Mouse (Mus musculus): ENCODE results near the gene Gm32742. TPM values are rescaled to one million over a fixed set of nuclear protein-coding genes. Genes with fewer than 3 reads are reported as not detected.

Gene Gm32742
- polyA plus RNA-seq, 1 experiment = not detected

DNA sequence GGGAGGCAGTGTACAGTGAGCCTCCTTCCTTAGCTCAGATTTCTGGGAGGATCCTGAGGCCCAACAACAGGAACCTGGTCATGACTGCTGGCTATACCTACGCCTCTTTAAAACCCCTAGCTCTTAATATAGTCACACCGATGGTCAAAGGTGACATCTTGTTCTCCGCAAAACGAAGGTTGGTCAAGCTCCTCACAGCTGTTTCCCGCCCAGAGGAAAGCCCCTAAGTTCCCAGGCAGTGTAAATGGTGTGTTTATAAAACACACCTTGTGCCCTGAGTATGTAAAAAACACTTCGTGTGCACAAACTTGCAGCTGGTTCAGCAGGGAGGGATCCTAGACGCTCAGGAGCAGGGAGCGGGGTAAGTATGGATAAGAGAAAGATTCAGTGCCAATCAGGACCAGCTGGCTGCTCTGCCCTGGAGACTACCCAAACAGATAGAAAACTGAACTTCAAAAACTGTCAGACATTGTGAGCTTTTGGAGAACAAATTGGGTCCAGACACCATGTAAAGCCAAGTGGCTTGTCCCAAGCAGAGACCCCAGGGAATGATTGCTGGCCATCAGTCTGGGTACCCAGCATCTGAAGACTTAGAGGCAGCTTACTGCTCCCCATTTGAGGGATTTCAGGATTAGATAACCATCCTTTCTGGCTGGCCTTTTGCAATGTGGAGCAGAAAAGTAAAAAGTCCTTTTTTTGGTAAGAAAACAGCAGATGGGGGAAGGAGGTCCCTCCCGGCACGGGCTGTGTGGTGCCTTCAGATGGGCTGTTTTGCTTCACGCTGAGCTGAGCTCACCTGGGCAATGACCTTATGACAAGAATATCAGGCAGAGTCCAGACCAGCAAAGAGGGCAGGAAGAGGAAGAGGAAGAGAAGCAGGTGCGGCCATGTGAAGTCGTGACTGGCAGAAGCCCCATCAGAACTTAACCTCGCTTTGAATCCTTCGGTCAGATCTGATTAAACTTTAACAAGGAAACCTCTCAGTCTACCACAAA, 17.7 kb upstream of the Gm32742 start:
- TF ChIP-seq CTCF (IDR thresholded peaks at IDR 0.05; ENCODE audit: low read depth, low read length) (no peak), POLR2A (IDR thresholded peaks at IDR 0.05; ENCODE audit: borderline replicate concordance, low read depth, low read length) (no peak)
- H3K27ac ChIP-seq (ENCODE audit: insufficient read depth, low read depth, low read length) = no peak overlapping the region
- no peaks in the 10 kb centered on the region for H3K4me1 ChIP-seq (ENCODE audit: control insufficient read depth, insufficient read depth, low read length)
- H3K4me3 ChIP-seq (ENCODE audit: insufficient read depth, low read length) = no peak overlapping the region

DNA sequence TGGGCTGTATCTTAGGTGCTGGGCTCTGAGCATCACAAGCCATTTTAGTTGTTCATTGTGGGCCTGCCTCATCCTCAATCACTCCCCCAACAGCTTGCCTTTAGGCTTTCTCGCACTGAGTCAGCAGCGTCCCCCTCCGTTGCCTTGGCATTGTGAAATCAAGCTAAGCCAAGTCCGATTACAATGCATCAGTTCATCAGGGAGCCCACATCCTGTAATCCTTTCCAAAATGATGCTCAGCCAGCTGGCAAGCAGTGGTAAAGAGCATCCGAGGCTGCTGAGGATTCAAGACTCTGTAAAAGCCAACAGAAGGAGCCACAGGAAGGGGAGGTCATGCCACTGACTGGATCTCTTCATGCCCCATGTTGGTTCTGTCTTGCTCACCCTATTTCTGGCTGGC, 15.3 kb upstream of the Gm32742 start:
- no peak for TF ChIP-seq CTCF (IDR thresholded peaks at IDR 0.05; ENCODE audit: low read depth, low read length)
- TF ChIP-seq POLR2A (IDR thresholded peaks at IDR 0.05; ENCODE audit: borderline replicate concordance, low read depth, low read length) = no peak
- Histone ChIP-seq H3K27ac (ENCODE audit: insufficient read depth, low read depth, low read length) (no peak overlapping the region), H3K4me3 (ENCODE audit: insufficient read depth, low read length) (no peak overlapping the region), H3K4me1 (ENCODE audit: control insufficient read depth, insufficient read depth, low read length) (no peaks in the 10 kb centered on the region)

DNA sequence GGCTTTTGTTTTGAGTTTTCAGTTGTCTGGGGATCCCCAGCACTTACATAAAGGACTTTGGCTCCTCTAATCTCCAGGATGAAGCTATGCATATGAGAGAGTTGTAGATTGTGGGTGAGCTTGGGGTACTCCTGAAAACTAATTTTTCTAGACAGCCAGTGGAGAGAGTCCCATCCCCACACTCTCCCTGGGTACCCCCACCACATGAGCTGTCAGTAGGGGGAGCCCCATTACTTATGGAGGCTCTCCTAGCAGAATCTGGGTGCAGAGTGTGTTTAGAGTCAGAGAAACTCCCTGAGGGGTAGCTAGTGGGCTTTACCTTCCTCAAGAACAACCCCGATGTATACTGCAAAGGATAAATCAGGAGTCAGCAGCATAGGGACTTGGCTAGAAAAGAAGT, 13.0 kb upstream of the Gm32742 start:
- TF ChIP-seq CTCF (IDR thresholded peaks at IDR 0.05; ENCODE audit: low read depth, low read length) (no peak), POLR2A (IDR thresholded peaks at IDR 0.05; ENCODE audit: borderline replicate concordance, low read depth, low read length) (no peak)
- no peak overlapping the region for H3K27ac ChIP-seq (ENCODE audit: insufficient read depth, low read depth, low read length)
- H3K4me3 ChIP-seq (ENCODE audit: insufficient read depth, low read length) = no peak overlapping the region
- no peaks in the 10 kb centered on the region for H3K4me1 ChIP-seq (ENCODE audit: control insufficient read depth, insufficient read depth, low read length)

DNA sequence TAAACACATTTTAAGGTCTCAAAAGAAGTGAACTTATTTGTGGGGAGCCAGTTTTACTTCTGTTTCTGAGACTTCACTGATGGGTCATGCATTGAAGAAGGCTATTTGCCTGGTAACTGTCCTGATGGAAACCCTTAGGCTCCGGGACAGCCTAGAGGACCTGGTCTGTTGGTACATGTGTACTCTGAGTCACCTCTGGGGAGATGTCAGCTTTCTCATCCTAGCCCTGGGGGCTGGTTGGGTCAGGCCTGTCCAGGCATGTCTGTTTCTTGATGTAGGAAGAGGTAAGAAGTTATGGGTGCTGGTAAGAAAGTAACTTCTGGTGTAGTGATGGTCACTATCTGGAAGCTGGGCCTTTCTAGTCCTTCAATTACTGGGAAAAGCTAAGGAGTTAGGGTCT, 10.4 kb upstream of the Gm32742 start:
- no peak overlapping the region for H3K27ac ChIP-seq (ENCODE audit: insufficient read depth, low read depth, low read length)
- H3K4me3 ChIP-seq (ENCODE audit: insufficient read depth, low read length) = no peak overlapping the region
- no peaks in the 10 kb centered on the region for H3K4me1 ChIP-seq (ENCODE audit: control insufficient read depth, insufficient read depth, low read length)
- TF ChIP-seq POLR2A (IDR thresholded peaks at IDR 0.05; ENCODE audit: borderline replicate concordance, low read depth, low read length) = no peak
- no peak for TF ChIP-seq CTCF (IDR thresholded peaks at IDR 0.05; ENCODE audit: low read depth, low read length)

DNA sequence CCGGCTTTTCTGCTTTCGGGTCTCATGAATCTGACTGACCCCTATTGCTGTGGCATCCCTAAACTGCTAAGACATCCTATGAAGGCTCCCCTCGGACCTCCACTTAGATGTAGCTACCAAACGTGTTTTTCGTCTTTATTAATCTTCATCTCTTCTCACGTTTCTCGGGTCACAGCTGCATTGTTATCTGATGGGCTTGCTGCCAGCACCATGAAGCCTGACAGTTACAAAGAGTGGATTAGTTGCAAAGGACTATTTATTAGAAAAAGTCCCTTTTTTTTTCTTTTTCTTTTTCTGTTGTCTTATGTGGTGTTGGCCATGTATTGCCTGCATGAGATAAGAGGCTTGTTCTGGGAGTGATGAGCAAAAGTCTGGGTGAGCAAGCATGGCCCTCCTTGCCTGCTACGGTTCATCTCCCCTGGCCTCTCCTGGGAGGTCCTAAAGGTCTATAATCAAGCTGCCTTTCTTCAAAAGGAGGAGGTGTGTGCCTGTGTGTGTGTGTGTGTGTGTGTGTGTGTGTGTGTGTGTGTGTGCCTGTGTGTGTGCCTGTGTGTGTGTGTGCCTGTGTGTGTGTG, 9.7 kb upstream of the Gm32742 start:
- Histone ChIP-seq H3K27ac (ENCODE audit: insufficient read depth, low read depth, low read length) (no peak overlapping the region), H3K4me3 (ENCODE audit: insufficient read depth, low read length) (no peak overlapping the region), H3K4me1 (ENCODE audit: control insufficient read depth, insufficient read depth, low read length) (no peaks in the 10 kb centered on the region)
- TF ChIP-seq CTCF (IDR thresholded peaks at IDR 0.05; ENCODE audit: low read depth, low read length) = no peak
- TF ChIP-seq POLR2A (IDR thresholded peaks at IDR 0.05; ENCODE audit: borderline replicate concordance, low read depth, low read length) = no peak

DNA sequence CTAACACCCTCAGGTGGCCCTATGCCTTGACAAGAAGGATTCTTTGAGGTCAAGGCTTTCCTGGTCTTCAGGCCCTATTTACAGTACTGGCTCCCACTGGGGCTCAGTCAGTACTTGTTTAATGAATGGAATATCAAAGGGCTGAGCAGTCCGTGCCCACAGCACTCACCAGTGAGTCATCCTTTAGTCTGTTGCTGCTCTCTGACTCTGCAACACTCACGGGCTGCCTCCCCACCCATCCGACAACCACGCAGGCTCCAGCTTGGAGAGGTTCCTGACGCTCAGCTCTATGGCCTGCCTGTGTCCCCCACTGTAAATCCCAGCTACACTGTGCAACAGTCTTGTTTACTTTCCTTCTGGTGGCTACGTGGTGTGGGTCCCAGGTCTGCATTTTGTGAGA, 5.0 kb upstream of the Gm32742 start:
- no peaks in the 10 kb centered on the region for H3K4me1 ChIP-seq (ENCODE audit: control insufficient read depth, insufficient read depth, low read length)
- no peak overlapping the region for H3K27ac ChIP-seq (ENCODE audit: insufficient read depth, low read depth, low read length)
- H3K4me3 ChIP-seq (ENCODE audit: insufficient read depth, low read length) = no peak overlapping the region
- TF ChIP-seq CTCF (IDR thresholded peaks at IDR 0.05; ENCODE audit: low read depth, low read length) (no peak), POLR2A (IDR thresholded peaks at IDR 0.05; ENCODE audit: borderline replicate concordance, low read depth, low read length) (no peak)

DNA sequence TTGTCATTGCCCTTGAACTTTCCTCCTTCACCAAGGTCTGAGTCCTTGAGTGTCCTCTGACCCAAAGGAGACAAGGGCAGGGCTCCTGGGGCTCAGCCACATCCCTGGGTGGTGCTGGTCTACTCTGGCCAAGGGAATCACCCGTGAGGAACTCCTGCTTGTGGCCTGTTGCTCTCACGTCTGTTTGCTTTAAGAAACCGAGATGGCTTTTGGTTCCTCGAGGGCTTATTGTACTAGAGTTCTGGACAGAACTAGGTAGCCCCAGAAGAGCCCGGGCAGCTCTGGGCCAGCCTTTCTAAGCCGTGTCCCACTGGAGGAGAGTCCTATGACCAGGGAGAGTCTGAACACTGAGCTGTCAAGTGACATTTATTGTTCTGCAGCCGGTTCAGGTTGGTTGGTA, 3.8 kb upstream of the Gm32742 start:
- no peak overlapping the region for H3K27ac ChIP-seq (ENCODE audit: insufficient read depth, low read depth, low read length)
- TF ChIP-seq POLR2A (IDR thresholded peaks at IDR 0.05; ENCODE audit: borderline replicate concordance, low read depth, low read length) (no peak), CTCF (IDR thresholded peaks at IDR 0.05; ENCODE audit: low read depth, low read length) (no peak)
- no peaks in the 10 kb centered on the region for H3K4me1 ChIP-seq (ENCODE audit: control insufficient read depth, insufficient read depth, low read length)
- no peak overlapping the region for H3K4me3 ChIP-seq (ENCODE audit: insufficient read depth, low read length)

DNA sequence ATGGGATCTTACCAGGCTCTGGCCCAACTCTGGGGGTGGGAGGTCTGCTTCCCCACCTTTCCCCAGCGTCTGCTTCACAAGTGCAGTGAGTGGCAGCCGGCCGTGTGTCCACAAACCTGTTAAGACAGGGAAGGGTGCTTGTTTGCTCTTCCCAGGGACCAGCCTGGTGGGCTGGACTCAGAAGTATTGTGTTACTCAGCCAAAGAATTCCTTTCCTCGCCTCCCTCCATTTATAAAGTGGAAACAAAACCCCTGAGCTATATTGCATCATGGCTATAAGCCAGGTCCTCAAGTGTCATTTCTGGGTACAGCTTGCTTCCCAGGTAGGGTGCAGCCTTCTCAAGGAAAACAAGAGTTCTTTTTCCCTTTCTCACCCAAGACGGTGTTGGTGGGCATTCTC, 3.4 kb upstream of the Gm32742 start:
- no peak overlapping the region for H3K4me3 ChIP-seq (ENCODE audit: insufficient read depth, low read length)
- TF ChIP-seq POLR2A (IDR thresholded peaks at IDR 0.05; ENCODE audit: borderline replicate concordance, low read depth, low read length) = no peak
- no peak for TF ChIP-seq CTCF (IDR thresholded peaks at IDR 0.05; ENCODE audit: low read depth, low read length)
- H3K27ac ChIP-seq (ENCODE audit: insufficient read depth, low read depth, low read length) = no peak overlapping the region
- H3K4me1 ChIP-seq (ENCODE audit: control insufficient read depth, insufficient read depth, low read length) = no peaks in the 10 kb centered on the region

DNA sequence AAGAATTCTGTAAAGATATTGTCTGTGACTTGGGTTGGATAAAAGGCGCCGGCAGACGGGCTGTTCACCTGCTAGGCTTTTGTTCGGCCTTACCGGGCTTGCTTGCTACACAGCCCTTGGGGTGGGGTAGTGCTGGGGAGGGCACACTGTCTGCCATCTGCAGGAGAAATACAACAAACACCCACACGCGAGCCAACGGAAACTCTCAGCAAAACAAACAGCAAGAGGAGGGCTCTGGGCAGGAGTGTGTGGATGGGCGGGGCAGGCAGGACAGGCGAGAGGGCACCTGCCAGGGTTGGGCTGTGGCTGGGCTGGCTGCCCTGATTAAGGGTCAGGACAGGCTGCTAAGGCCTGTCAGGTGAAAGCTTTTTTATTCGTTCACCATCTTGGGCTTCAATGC, 2.6 kb upstream of the Gm32742 start:
- no peak overlapping the region for H3K4me3 ChIP-seq (ENCODE audit: insufficient read depth, low read length)
- no peaks in the 10 kb centered on the region for H3K4me1 ChIP-seq (ENCODE audit: control insufficient read depth, insufficient read depth, low read length)
- H3K27ac ChIP-seq (ENCODE audit: insufficient read depth, low read depth, low read length) = no peak overlapping the region
- no peak for TF ChIP-seq CTCF (IDR thresholded peaks at IDR 0.05; ENCODE audit: low read depth, low read length)
- TF ChIP-seq POLR2A (IDR thresholded peaks at IDR 0.05; ENCODE audit: borderline replicate concordance, low read depth, low read length) = no peak

DNA sequence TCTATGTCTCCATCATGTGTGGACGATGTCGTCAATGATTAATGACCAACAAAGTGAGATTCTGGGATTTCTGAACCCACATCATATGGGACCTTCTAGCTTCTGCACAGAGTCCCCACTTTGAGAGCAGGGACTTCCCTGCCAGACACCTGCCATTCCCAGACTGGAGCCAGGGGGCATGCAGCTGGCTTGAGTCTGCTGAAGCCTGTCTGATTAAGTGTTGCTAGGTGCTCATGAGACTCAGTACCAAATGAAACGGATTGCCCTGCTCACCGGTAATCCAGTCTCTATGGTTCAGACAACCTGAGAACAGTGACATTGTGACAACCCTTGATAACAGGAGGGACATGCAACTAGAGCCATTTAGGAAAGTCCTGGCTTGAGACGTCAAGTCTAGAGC, 1.3 kb downstream of the Gm32742 start:
- Histone ChIP-seq H3K4me1 (ENCODE audit: control insufficient read depth, insufficient read depth, low read length) (no peaks in the 10 kb centered on the region), H3K27ac (ENCODE audit: insufficient read depth, low read depth, low read length) (no peak overlapping the region), H3K4me3 (ENCODE audit: insufficient read depth, low read length) (no peak overlapping the region)
- TF ChIP-seq POLR2A (IDR thresholded peaks at IDR 0.05; ENCODE audit: borderline replicate concordance, low read depth, low read length) = no peak
- TF ChIP-seq CTCF (IDR thresholded peaks at IDR 0.05; ENCODE audit: low read depth, low read length) = no peak
